Mouse (Mus musculus): Measurements from ENCODE around the gene Plcxd2. TPM values are rescaled to one million over a fixed set of nuclear protein-coding genes. Genes with fewer than 3 reads are reported as not detected.

Gene Plcxd2
- polyA plus RNA-seq, 1 experiment from 2014 or later = 0.20 TPM

- H3K4me1 ChIP-seq (ENCODE audit: insufficient read depth, low read depth, low read length) = no peaks in the 10 kb centered on the region
- no peak overlapping the region for H3K27ac ChIP-seq (ENCODE audit: low read length)
- H3K27me3 ChIP-seq (replicated peaks; ENCODE audit: insufficient read depth, low read length) = no peaks in the 10 kb centered on the region
- H3K9me3 ChIP-seq (ENCODE audit: low read length) = no peaks in the 10 kb centered on the region
- DNase-seq (ENCODE audit: low spot score) (no peak), ATAC-seq (no peak)
- 73% methylated on average over 7 of the region's 7 CpGs for WGBS
- no peak overlapping the region for H3K4me2 ChIP-seq (replicated peaks; ENCODE audit: low read depth, low read length)
- H3K36me3 ChIP-seq (ENCODE audit: insufficient read depth, low read length) = no peaks in the 10 kb centered on the region
- TF ChIP-seq CTCF (IDR thresholded peaks at IDR 0.05) (no peak), EP300 (IDR thresholded peaks at IDR 0.05) (no peak)
- no peak overlapping the region for H3K9ac ChIP-seq (replicated peaks; ENCODE audit: low read depth)
- H3K4me3 ChIP-seq (ENCODE audit: low read depth, low read length) = no peak overlapping the region
Observed at GRCm38 (mm10) chr16:45998231-45998630, 11.8 kb downstream of the Plcxd2 start.

GRCm38 (mm10) chr16:45990901-45991676 is 18.9 kb downstream of the Plcxd2 start:
- no peak overlapping the region for H3K9ac ChIP-seq (replicated peaks; ENCODE audit: low read depth)
- H3K4me3 ChIP-seq (ENCODE audit: low read depth, low read length) = no peak overlapping the region
- H3K36me3 ChIP-seq (ENCODE audit: insufficient read depth, low read length) = no peaks in the 10 kb centered on the region
- DNase-seq (ENCODE audit: low spot score) (peak; percentile 29), ATAC-seq (no peak)
- H3K4me1 ChIP-seq (ENCODE audit: insufficient read depth, low read depth, low read length) = no peaks in the 10 kb centered on the region
- no peaks in the 10 kb centered on the region for H3K9me3 ChIP-seq (ENCODE audit: low read length)
- H3K4me2 ChIP-seq (replicated peaks; ENCODE audit: low read depth, low read length) = no peak overlapping the region
- WGBS = 46% methylated on average over 10 of the region's 10 CpGs
- H3K27ac ChIP-seq (ENCODE audit: low read length) = no peak overlapping the region
- peak; percentile 41 for TF ChIP-seq CTCF (IDR thresholded peaks at IDR 0.05)
- no peak for TF ChIP-seq EP300 (IDR thresholded peaks at IDR 0.05)
- H3K27me3 ChIP-seq (replicated peaks; ENCODE audit: insufficient read depth, low read length) = no peaks in the 10 kb centered on the region

DNA sequence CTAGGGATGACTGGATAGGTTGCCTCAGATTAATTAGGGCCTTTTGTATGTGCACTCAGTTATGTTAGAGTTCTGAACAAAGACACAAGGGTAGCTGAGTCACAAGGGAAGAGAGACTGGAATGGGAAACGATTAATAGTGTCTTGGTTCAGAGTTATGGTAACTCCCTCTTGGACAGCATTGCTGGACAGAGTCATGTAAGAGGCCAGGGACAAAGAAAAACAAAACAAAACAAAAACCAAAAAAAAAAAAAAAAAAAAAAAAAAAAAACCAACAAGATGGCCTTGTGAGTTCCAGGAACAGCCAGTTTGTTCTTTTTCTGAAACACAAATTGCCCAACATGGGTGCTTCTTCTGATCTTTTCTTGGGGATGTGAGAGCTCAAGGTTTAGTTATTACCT is 23.8 kb downstream of the Plcxd2 start:
- TF ChIP-seq CTCF (IDR thresholded peaks at IDR 0.05) (no peak), EP300 (IDR thresholded peaks at IDR 0.05) (no peak)

DNA sequence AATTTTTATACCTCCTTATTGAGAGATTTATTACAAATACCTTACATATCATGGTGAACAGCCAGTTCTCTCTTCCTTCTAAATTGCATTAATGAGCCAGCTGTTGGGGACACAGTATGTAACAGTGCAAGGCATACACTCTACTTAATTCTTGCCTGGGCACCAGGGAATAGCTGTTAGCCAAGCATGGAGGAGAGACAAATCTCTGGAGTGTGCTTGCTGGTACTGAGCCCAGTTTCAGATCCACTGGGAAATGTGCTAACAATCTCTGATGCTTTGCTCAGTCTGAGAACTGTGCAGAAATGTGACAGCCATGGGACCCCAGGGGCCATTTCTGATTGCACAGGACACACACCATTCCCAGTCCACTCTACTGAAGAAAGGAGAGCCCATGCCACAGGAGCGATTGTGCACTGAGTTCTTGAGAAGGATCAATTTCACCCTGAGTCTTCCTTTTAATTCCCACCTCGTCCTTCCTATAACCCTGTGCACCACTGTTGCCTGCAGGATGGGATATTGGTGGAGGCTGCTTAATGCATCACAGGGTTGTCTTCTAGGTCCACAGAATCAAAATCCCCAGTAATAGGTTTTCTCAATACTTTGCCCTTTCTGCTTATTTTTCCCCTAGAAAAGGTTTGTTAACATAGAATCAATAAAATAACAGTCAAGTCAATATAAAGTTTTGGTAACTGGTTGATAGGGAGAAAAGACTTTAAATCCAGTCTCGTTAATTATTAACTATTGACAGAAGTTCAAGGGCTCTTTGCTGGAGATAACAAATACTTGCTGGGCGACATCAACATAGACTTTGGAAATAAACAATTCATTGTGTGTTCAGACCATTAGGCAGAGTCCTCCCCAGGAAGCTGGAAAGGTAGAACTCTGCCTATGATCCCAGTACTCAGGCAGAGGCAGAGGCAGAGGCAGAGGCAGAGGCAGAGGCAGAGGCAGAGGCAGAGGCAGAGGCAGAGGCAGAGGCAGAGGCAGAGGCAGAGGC is 25.1 kb downstream of the Plcxd2 start:
- WGBS = 59% methylated on average over 4 of the region's 4 CpGs
- TF ChIP-seq EP300 (IDR thresholded peaks at IDR 0.05) = no peak
- no peak for TF ChIP-seq CTCF (IDR thresholded peaks at IDR 0.05)
- ATAC-seq (no peak), DNase-seq (ENCODE audit: low spot score) (no peak)
- H3K4me2 ChIP-seq (replicated peaks; ENCODE audit: low read depth, low read length) = no peak overlapping the region
- no peak overlapping the region for H3K27ac ChIP-seq (ENCODE audit: low read length)
- no peaks in the 10 kb centered on the region for H3K4me1 ChIP-seq (ENCODE audit: insufficient read depth, low read depth, low read length)
- no peak overlapping the region for H3K4me3 ChIP-seq (ENCODE audit: low read depth, low read length)
- H3K27me3 ChIP-seq (replicated peaks; ENCODE audit: insufficient read depth, low read length) = no peaks in the 10 kb centered on the region
- H3K36me3 ChIP-seq (ENCODE audit: insufficient read depth, low read length) = no peaks in the 10 kb centered on the region
- no peak overlapping the region for H3K9ac ChIP-seq (replicated peaks; ENCODE audit: low read depth)
- no peaks in the 10 kb centered on the region for H3K9me3 ChIP-seq (ENCODE audit: low read length)

More for the DNA sequence above, 23.8 kb downstream of the Plcxd2 start:
- no peaks in the 10 kb centered on the region for H3K4me1 ChIP-seq (ENCODE audit: insufficient read depth, low read depth, low read length)
- no peak overlapping the region for H3K4me3 ChIP-seq (ENCODE audit: low read depth, low read length)
- 82% methylated on average over 1 of the region's 1 CpGs for whole genome bisulfite sequencing
- H3K27me3 ChIP-seq (replicated peaks; ENCODE audit: insufficient read depth, low read length) = no peaks in the 10 kb centered on the region
- ATAC-seq (no peak), DNase-seq (ENCODE audit: low spot score) (no peak)
- H3K4me2 ChIP-seq (replicated peaks; ENCODE audit: low read depth, low read length) = no peak overlapping the region
- H3K9me3 ChIP-seq (ENCODE audit: low read length) = no peaks in the 10 kb centered on the region
- H3K9ac ChIP-seq (replicated peaks; ENCODE audit: low read depth) = no peak overlapping the region
- H3K27ac ChIP-seq (ENCODE audit: low read length) = no peak overlapping the region
- H3K36me3 ChIP-seq (ENCODE audit: insufficient read depth, low read length) = no peaks in the 10 kb centered on the region

GRCm38 (mm10) chr16:45976251-45976650 is 33.8 kb downstream of the Plcxd2 start:
- Histone ChIP-seq H3K36me3 (ENCODE audit: insufficient read depth, low read length) (no peaks in the 10 kb centered on the region), H3K4me1 (ENCODE audit: insufficient read depth, low read depth, low read length) (no peaks in the 10 kb centered on the region), H3K4me2 (replicated peaks; ENCODE audit: low read depth, low read length) (no peak overlapping the region), H3K9ac (replicated peaks; ENCODE audit: low read depth) (no peak overlapping the region), H3K27me3 (replicated peaks; ENCODE audit: insufficient read depth, low read length) (no peaks in the 10 kb centered on the region), H3K4me3 (ENCODE audit: low read depth, low read length) (no peak overlapping the region), H3K27ac (ENCODE audit: low read length) (no peak overlapping the region), H3K9me3 (ENCODE audit: low read length) (no peaks in the 10 kb centered on the region)
- ATAC-seq = no peak
- DNase-seq (ENCODE audit: low spot score) = no peak
- TF ChIP-seq EP300 (IDR thresholded peaks at IDR 0.05) (no peak), CTCF (IDR thresholded peaks at IDR 0.05) (no peak)
- WGBS = 82% methylated on average over 1 of the region's 1 CpGs
